Mouse (Mus musculus): ENCODE data around the gene Mink1. TPM values are rescaled to one million over a fixed set of nuclear protein-coding genes. Genes with fewer than 3 reads are reported as not detected.

Gene Mink1
- polyA plus RNA-seq, 1 experiment from 2014 or later: 14.9 TPM

DNA sequence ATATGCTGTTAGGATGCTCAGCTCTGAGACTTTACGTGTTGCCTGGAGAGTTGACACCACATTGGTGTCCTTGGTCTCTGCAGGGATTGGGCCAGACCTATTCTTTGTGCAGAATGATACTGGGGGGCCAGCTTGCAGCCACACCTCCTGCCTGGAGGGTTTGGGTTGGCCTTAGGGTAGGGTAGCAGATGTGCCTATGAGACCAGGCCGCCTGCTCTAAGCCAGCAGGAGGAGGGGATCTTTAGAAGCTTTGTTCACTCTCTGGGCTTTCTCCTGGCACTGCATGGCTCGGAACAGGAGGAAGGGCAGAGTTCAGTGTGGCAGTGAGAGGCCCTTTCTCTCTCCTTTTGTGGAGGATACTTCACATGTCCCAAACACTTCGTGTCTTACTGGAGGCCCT is 33.4 kb downstream of the Mink1 start:
- Histone ChIP-seq H3K27me3 (replicated peaks) (no peaks in the 10 kb centered on the region), H3K9me3 (no peaks in the 10 kb centered on the region), H3K9ac (no peak overlapping the region), H3K4me3 (replicated peaks) (no peak overlapping the region), H3K27ac (peak overlapping the region; percentile 57), H3K4me1 (0 out of 2 replicates have a peak, but pooled peaks cover 3% of the 10 kb centered on the region), H3K36me3 (peaks cover 4% of the 10 kb centered on the region; the same call in 1 of the 2 replicates), H3K4me2 (no peak overlapping the region)
- ATAC-seq (ENCODE audit: insufficient read depth, low FRiP score, low read depth): no peak
- 65% methylated on average over 4 of the region's 4 CpGs for WGBS

DNA sequence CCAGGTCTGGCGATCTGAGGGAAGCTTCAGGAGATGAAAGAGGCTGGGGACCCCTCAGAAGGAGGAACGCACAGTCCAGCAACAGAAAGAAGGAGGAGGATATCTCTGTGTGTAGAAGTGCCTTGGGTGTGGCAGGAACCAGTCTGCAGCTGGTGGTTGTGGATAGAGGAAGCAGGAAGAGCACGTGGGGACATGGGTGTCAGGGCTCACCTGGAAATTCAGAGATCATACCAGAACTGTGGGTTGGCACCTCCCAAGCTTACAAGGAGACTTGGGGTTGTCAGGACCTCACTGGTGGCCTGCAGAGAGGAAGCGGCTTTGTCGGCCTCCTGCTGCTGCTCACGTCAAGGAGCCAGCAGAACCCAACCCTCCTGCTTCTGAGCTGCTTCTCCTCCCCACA is 34.6 kb downstream of the Mink1 start:
- ATAC-seq (ENCODE audit: insufficient read depth, low FRiP score, low read depth): no peak
- no peaks in the 10 kb centered on the region for H3K9me3 ChIP-seq
- H3K36me3 ChIP-seq: peaks cover 11% of the 10 kb centered on the region; the same call in 1 of the 2 replicates
- no peak overlapping the region for H3K4me3 ChIP-seq (replicated peaks)
- 74% methylated on average over 6 of the region's 6 CpGs for WGBS
- 0 out of 2 replicates have a peak, but pooled peaks cover 3% of the 10 kb centered on the region for H3K4me1 ChIP-seq
- no peak overlapping the region for H3K27ac ChIP-seq
- H3K4me2 ChIP-seq: no peak overlapping the region
- H3K9ac ChIP-seq: no peak overlapping the region
- H3K27me3 ChIP-seq (replicated peaks): no peaks in the 10 kb centered on the region

DNA sequence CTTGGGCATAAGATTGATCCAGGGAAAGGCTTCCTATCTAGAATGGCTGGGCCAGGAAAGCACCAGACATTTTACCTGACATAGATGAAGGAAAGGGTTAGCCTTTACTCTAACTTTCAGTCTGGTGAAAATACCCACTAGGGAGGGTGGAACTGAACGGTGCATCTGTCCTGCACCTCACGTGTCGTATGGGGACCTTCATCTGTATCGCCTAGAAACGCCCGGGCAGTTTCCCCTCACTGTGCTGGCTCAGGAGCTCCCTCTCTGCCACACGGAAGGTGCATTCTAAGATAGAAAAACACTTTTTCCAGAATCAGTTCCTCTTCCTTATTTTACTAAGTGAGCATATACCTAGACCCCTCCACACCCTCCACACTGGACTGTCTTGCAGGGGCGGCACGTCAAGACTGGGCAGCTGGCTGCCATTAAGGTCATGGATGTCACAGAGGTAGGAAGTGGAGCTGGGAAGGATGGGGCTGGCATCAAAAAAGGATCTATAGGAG is 35.8 kb downstream of the Mink1 start:
- Histone ChIP-seq H3K36me3 (peaks cover 11% of the 10 kb centered on the region; the same call in 1 of the 2 replicates), H3K27me3 (replicated peaks) (no peaks in the 10 kb centered on the region), H3K4me2 (no peak overlapping the region), H3K4me1 (0 out of 2 replicates have a peak, but pooled peaks cover 3% of the 10 kb centered on the region), H3K4me3 (replicated peaks) (no peak overlapping the region), H3K9me3 (no peaks in the 10 kb centered on the region), H3K9ac (no peak overlapping the region), H3K27ac (no peak overlapping the region)
- ATAC-seq (ENCODE audit: insufficient read depth, low FRiP score, low read depth): no peak
- WGBS: 88% methylated on average over 9 of the region's 9 CpGs

DNA sequence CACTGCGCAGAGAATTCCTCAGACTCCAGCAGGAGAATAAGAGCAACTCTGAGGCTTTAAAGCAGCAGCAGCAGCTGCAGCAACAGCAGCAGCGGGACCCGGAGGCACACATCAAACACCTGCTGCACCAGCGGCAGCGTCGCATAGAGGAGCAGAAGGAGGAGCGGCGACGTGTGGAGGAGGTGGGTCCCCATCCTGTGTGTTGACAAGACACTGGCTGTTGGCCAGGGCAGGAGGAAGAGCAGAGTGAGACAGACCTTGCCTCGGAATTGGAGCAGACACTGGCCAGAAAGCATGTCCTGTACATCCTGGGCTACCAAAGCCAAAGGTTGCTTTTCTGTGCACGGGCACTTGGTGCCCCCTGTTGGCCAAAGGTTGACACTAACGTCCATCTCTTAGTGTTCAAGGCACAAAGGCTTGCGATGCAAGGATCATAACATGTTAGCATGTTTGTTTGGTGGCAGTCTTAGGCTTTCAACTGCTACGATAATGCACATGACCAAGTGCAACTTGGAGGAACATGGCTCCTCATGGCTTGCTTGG is 42.4 kb downstream of the Mink1 start:
- WGBS: 57% methylated on average over 14 of the region's 14 CpGs
- Histone ChIP-seq H3K9me3 (no peaks in the 10 kb centered on the region), H3K4me3 (replicated peaks) (no peak overlapping the region), H3K4me2 (no peak overlapping the region), H3K27me3 (replicated peaks) (no peaks in the 10 kb centered on the region), H3K4me1 (no peaks in the 10 kb centered on the region), H3K27ac (no peak overlapping the region), H3K36me3 (peaks cover 53% of the 10 kb centered on the region), H3K9ac (no peak overlapping the region)
- ATAC-seq (ENCODE audit: insufficient read depth, low FRiP score, low read depth): peak; percentile 15; the same call in 1 of the 2 replicates

DNA sequence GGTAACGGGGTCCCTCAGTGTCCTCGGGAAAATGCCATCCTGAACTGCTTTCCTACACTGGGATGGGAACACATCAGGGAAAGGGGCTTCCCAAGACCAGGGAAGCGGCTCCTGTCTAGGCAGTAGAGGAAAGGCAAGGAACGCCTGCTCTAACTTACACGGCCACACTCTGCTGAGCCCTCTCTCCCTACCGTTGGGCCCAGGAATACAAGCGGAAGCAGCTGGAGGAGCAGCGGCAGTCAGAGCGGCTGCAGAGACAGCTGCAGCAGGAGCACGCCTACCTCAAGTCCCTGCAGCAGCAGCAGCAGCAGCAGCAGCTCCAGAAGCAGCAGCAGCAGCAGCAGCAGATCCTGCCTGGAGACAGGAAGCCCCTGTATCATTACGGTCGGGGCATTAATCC is 44.0 kb downstream of the Mink1 start:
- Histone ChIP-seq H3K27ac (no peak overlapping the region), H3K4me3 (replicated peaks) (no peak overlapping the region), H3K36me3 (peaks cover 60% of the 10 kb centered on the region), H3K4me1 (no peaks in the 10 kb centered on the region), H3K9me3 (no peaks in the 10 kb centered on the region), H3K9ac (no peak overlapping the region), H3K27me3 (replicated peaks) (no peaks in the 10 kb centered on the region), H3K4me2 (no peak overlapping the region)
- no peak for ATAC-seq (ENCODE audit: insufficient read depth, low FRiP score, low read depth)
- 72% methylated on average over 12 of the region's 12 CpGs for WGBS

DNA sequence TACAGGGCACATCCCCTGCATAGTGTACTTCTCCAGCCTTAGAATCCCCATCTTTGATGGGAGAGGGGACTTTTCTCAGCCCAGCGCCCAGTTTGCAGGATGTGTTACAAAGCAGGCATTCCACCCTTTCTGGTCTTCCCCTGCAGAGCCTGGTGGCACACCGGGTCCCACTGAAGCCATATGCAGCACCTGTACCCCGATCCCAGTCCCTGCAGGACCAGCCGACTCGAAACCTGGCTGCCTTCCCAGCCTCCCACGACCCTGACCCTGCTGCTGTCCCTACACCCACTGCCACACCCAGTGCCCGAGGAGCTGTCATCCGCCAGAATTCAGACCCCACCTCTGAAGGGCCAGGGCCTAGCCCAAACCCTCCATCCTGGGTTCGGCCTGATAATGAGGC is 44.9 kb downstream of the Mink1 start:
- no peak overlapping the region for H3K4me3 ChIP-seq (replicated peaks)
- ATAC-seq (ENCODE audit: insufficient read depth, low FRiP score, low read depth): no peak
- no peak overlapping the region for H3K27ac ChIP-seq
- H3K9me3 ChIP-seq: no peaks in the 10 kb centered on the region
- no peaks in the 10 kb centered on the region for H3K4me1 ChIP-seq
- no peaks in the 10 kb centered on the region for H3K27me3 ChIP-seq (replicated peaks)
- no peak overlapping the region for H3K9ac ChIP-seq
- no peak overlapping the region for H3K4me2 ChIP-seq
- WGBS: 84% methylated on average over 9 of the region's 9 CpGs
- H3K36me3 ChIP-seq: peaks cover 59% of the 10 kb centered on the region

DNA sequence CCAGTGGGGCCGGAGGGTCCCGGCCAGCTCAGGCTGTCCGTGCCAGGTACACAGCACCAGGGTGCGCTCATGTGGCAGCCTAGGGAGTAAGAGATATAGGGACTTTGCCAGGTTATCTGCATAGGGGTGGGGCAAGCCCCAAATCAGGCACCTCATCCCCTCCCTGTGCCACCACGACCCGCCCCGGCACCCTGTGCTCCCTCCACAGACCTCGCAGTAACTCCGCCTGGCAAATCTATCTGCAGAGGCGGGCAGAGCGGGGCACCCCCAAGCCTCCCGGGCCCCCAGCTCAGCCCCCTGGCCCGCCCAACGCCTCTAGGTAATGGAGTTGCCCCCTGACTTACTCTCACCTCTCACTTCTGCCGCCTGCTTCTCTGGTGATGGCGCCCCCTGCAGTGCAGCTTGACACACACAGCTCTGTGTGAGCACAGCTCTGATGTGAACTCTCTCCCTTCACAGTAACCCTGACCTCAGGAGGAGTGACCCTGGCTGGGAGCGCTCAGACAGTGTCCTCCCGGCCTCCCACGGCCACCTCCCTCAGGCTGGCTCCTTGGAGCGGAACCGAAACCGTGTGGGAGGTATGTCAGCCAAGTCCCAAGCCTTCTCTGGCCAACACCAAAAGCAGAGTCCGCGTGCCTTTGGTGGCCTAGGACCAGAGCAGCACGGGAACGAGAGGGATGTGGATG is 45.8 kb downstream of the Mink1 start:
- no peaks in the 10 kb centered on the region for H3K27me3 ChIP-seq (replicated peaks)
- no peaks in the 10 kb centered on the region for H3K9me3 ChIP-seq
- H3K9ac ChIP-seq: no peak overlapping the region
- H3K4me2 ChIP-seq: no peak overlapping the region
- no peak for ATAC-seq (ENCODE audit: insufficient read depth, low FRiP score, low read depth)
- peaks cover 66% of the 10 kb centered on the region for H3K36me3 ChIP-seq
- 91% methylated on average over 26 of the region's 26 CpGs for WGBS
- no peak overlapping the region for H3K27ac ChIP-seq
- H3K4me1 ChIP-seq: no peaks in the 10 kb centered on the region
- no peak overlapping the region for H3K4me3 ChIP-seq (replicated peaks)

DNA sequence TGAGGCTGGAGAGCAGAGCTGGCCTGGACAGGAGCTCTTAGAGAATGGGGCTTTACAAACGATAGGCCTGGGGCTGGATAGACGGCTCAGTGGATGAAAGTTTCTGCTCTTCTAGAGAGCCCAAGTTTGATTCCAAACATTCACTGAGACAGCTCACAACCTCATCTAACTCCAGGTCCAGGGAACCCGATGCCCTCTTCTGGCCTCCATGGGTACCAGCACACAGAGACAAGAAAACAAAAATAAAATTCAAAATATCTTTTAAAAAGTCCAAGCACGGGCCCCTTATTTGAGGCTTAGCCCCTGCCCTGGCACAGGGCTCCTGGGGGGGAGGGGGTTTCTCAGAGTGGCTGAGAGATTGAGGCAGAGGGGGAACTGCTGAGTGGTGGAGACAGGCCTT is 48.1 kb downstream of the Mink1 start:
- Histone ChIP-seq H3K9me3 (no peaks in the 10 kb centered on the region), H3K4me3 (replicated peaks) (no peak overlapping the region), H3K4me2 (no peak overlapping the region), H3K36me3 (peaks cover 58% of the 10 kb centered on the region), H3K9ac (no peak overlapping the region), H3K27me3 (replicated peaks) (no peaks in the 10 kb centered on the region), H3K27ac (no peak overlapping the region), H3K4me1 (peaks cover 11% of the 10 kb centered on the region)
- no peak for ATAC-seq (ENCODE audit: insufficient read depth, low FRiP score, low read depth)
- WGBS: 82% methylated on average over 4 of the region's 4 CpGs

DNA sequence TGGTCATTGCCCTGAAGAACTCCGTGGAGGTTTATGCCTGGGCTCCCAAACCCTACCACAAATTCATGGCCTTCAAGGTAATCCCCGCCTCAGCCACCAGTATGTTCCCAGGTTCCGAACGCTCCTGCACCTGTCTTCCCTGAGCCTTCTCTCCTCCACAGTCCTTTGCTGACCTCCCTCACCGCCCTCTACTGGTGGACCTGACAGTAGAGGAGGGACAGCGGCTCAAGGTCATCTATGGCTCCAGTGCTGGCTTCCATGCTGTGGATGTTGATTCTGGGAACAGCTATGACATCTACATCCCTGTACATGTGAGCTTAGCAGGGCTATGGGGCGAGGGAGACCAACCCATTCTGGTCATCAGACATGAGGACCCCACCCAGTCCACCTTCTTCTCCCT is 49.8 kb downstream of the Mink1 start:
- peaks cover 11% of the 10 kb centered on the region for H3K4me1 ChIP-seq
- 0 out of 2 replicates have a peak, but pooled peaks cover 3% of the 10 kb centered on the region for H3K27me3 ChIP-seq (replicated peaks)
- H3K9ac ChIP-seq: no peak overlapping the region
- WGBS: 79% methylated on average over 7 of the region's 7 CpGs
- H3K27ac ChIP-seq: no peak overlapping the region
- no peaks in the 10 kb centered on the region for H3K9me3 ChIP-seq
- peaks cover 46% of the 10 kb centered on the region for H3K36me3 ChIP-seq
- H3K4me2 ChIP-seq: no peak overlapping the region
- ATAC-seq (ENCODE audit: insufficient read depth, low FRiP score, low read depth): no peak
- H3K4me3 ChIP-seq (replicated peaks): no peak overlapping the region

DNA sequence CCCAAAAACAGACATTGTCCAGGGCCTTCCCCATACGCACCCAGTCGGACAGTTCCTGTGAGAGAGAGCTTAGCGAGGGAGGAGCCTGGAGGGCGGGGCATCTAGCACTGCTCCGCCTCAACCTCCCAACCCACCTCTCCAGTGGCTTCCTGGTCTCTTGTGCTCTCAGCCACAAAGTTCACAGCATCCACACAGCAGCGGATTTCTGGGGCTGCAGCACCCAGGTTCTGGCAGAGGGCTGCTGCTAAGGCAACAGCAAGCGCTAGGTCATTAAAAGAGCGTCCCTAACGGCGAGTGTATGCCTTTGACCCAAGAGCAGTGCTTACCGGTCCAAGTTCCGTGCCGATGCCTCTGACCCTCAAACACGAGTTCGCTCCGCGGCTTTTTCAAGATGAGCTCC is 52.4 kb downstream of the Mink1 start:
- WGBS: 1% methylated on average over 17 of the region's 17 CpGs
- peaks cover 20% of the 10 kb centered on the region for H3K36me3 ChIP-seq
- peak overlapping the region; percentile 78 for H3K27ac ChIP-seq
- H3K27me3 ChIP-seq (replicated peaks): 0 out of 2 replicates have a peak, but pooled peaks cover 3% of the 10 kb centered on the region
- peak overlapping the region; percentile 44 for H3K4me3 ChIP-seq (replicated peaks)
- H3K4me2 ChIP-seq: peak overlapping the region; percentile 93
- peak; percentile 87 for ATAC-seq (ENCODE audit: insufficient read depth, low FRiP score, low read depth)
- H3K4me1 ChIP-seq: peaks cover 11% of the 10 kb centered on the region
- no peaks in the 10 kb centered on the region for H3K9me3 ChIP-seq
- 0 out of 2 replicates have a peak overlapping the region, but pooled peaks have one; percentile 27 for H3K9ac ChIP-seq

DNA sequence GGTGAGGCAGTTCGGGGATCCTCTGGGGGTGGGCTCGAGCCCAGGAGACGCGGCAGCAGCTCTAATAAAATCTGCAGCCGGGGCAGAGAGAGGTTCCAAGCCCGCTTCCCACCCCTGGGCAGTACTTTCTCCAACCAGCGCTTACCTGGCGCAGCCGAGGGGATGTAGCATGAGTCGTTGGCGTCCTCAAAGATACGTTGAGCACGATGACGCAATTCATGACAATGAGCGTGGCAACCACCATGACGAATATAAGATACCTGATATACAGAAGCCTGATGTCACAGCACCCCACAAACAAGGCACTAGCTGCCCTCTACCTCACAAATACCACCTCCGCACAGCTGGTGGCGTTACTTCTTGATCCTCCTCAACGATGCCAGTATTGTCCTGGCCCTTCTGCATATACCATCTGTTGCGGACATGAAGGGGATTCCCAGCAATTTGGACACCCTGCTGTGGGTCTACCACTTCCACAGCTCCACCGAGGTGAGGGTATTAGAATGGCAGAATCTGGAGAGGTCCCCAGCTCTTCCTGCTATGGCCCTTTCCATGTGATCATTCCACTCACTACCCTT is 52.9 kb downstream of the Mink1 start, which contains the start of gene 4930544D05Rik:
TSS of gene 4930544D05Rik (plus strand) at position 333 of the 578 bp plus-strand sequence.
- Histone ChIP-seq H3K27me3 (replicated peaks) (0 out of 2 replicates have a peak, but pooled peaks cover 3% of the 10 kb centered on the region), H3K36me3 (peaks cover 15% of the 10 kb centered on the region), H3K4me1 (peaks cover 11% of the 10 kb centered on the region), H3K27ac (peak within 1 kb of the TSS; percentile 78), H3K9ac (0 out of 2 replicates have a peak within 1 kb of the TSS, but pooled peaks have one; percentile 27), H3K4me3 (replicated peaks) (peak within 1 kb of the TSS; percentile 44), H3K9me3 (no peaks in the 10 kb centered on the region), H3K4me2 (peak within 1 kb of the TSS; percentile 93)
- no peak for ATAC-seq (ENCODE audit: insufficient read depth, low FRiP score, low read depth)
- 15% methylated on average over 21 of the region's 21 CpGs for WGBS

DNA sequence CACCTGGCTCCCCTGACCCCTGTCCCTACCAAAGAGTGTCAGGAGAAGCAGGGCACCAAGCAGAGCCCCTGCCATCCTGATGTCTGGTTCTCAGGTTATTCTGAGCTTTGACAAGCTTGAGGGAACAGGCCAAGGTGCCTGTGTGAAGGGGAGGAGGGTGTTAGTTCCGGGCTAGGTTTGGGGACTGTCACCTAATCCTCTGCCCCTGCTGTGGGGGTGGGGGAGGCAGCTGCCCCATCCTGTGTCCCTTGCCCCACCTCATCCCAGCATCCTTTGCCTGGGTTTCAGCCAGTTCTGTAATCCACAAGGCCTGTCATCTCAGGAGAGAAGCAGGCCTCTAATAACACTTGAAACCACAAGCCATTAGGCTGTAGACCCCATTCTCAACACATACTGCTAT is 56.4 kb downstream of the Mink1 start, which contains the start of gene Chrne:
TSS of gene Chrne (minus strand) at position 116 of the 400 bp plus-strand sequence.
- Histone ChIP-seq H3K4me3 (replicated peaks) (no peak within 1 kb of the TSS), H3K4me1 (peaks cover 11% of the 10 kb centered on the region), H3K36me3 (no peaks in the 10 kb centered on the region), H3K9ac (no peak within 1 kb of the TSS), H3K4me2 (no peak within 1 kb of the TSS), H3K27ac (no peak within 1 kb of the TSS), H3K27me3 (replicated peaks) (0 out of 2 replicates have a peak, but pooled peaks cover 3% of the 10 kb centered on the region), H3K9me3 (no peaks in the 10 kb centered on the region)
- no peak for ATAC-seq (ENCODE audit: insufficient read depth, low FRiP score, low read depth)
- 47% methylated on average over 1 of the region's 1 CpGs for WGBS
